Mouse (Mus musculus): Measurements from ENCODE around the gene Zfp541. TPM values are rescaled to one million over a fixed set of nuclear protein-coding genes. Genes with fewer than 3 reads are reported as not detected.

Zfp541 gene
- polyA plus RNA-seq, 1 experiment, result not detected

DNA sequence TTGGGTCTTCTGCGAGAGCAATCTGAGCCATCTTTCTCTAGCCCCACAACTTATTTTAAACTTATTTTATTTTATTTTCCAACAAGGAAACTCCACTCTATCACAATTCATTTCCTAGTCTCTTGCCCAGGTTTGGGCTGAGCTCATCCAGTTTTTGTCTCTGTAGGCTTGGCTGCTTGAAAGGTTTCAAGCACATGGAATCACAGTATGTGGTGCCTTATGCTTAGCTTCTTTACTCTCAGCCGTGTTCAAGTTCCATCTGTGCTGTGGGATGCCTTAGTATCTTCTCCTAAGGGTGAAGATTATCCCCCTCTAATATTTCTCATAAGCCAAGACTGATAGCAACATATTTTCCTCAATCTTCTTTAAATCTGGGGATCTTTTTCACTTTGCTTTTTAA, 26.0 kb downstream of the Zfp541 start:
- Histone ChIP-seq H3K79me2 (ENCODE audit: control insufficient read depth, insufficient read depth) (no peaks in the 10 kb centered on the region), H3ac (ENCODE audit: control insufficient read depth, insufficient read length) (no peak overlapping the region), H3K27me3 (ENCODE audit: control insufficient read depth, insufficient read depth, insufficient read length) (peaks cover 19% of the 10 kb centered on the region), H3K4me2 (ENCODE audit: low read depth) (no peak overlapping the region), H3K36me3 (ENCODE audit: control insufficient read depth, insufficient read depth) (no peaks in the 10 kb centered on the region), H3K4me3 (no peak overlapping the region)
- TF ChIP-seq POLR2AphosphoS2 (IDR thresholded peaks at IDR 0.05; ENCODE audit: insufficient read length, low read depth), result no peak
- no peak for TF ChIP-seq MAX (IDR thresholded peaks at IDR 0.05; ENCODE audit: low read depth)
- no peak for TF ChIP-seq TCF3 (IDR thresholded peaks at IDR 0.05; ENCODE audit: insufficient read length, low read depth)
- TF ChIP-seq REST (IDR thresholded peaks at IDR 0.05; ENCODE audit: insufficient read depth, insufficient read length), result no peak
- no peak for TF ChIP-seq CEBPB (IDR thresholded peaks at IDR 0.05; ENCODE audit: insufficient read depth, poor library complexity, severe bottlenecking)
- TF ChIP-seq SRF (IDR thresholded peaks at IDR 0.05; ENCODE audit: control insufficient read depth, insufficient read length, low read depth), result no peak
- no peak for TF ChIP-seq TCF12 (IDR thresholded peaks at IDR 0.05; ENCODE audit: insufficient read depth, poor library complexity, severe bottlenecking)
- TF ChIP-seq MYOG (IDR thresholded peaks at IDR 0.05; ENCODE audit: control insufficient read depth in 1 of 3, insufficient read depth in 1 of 3, insufficient read length in 2 of 3, low read depth in 2 of 3), result no peak
- TF ChIP-seq E2F4 (IDR thresholded peaks at IDR 0.05; ENCODE audit: insufficient read depth), result no peak
- TF ChIP-seq MYOD1 (IDR thresholded peaks at IDR 0.05; ENCODE audit: control insufficient read depth in 1 of 3, insufficient read length in 2 of 3, low read depth in 2 of 3), result no peak
- no peak for TF ChIP-seq USF1 (IDR thresholded peaks at IDR 0.05; ENCODE audit: low read depth)
- TF ChIP-seq POLR2A (IDR thresholded peaks at IDR 0.05; ENCODE audit: insufficient read length, low read depth), result no peak

DNA sequence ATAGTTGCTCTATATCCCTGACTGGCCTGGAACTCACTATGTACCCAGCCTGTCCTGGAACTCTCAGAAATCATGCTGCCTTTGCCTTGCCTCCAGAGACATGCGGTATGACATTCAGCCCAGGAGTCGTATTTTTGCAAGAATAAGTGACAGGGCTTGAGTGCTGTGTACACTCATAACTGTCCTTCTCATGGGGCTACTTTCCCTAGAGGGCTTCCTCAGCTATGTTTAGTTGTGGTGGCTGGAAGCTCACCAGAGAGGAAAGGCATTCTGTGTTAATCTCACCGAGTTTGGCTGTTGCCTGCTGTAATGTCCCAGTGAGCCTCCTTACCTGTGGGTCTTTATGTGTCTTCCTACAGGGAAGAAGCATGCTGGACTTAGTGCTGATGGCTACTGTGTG, 33.0 kb downstream of the Zfp541 start:
- peaks cover 36% of the 10 kb centered on the region for H3K27me3 ChIP-seq (ENCODE audit: control insufficient read depth, insufficient read depth, insufficient read length)
- no peak overlapping the region for H3K4me3 ChIP-seq
- no peaks in the 10 kb centered on the region for H3K36me3 ChIP-seq (ENCODE audit: control insufficient read depth, insufficient read depth)
- no peak overlapping the region for H3ac ChIP-seq (ENCODE audit: control insufficient read depth, insufficient read length)
- TF ChIP-seq TCF12 (IDR thresholded peaks at IDR 0.05; ENCODE audit: insufficient read depth, poor library complexity, severe bottlenecking) (no peak), MYOD1 (IDR thresholded peaks at IDR 0.05; ENCODE audit: control insufficient read depth in 1 of 3, insufficient read length in 2 of 3, low read depth in 2 of 3) (no peak), USF1 (IDR thresholded peaks at IDR 0.05; ENCODE audit: low read depth) (no peak)
- peaks cover 9% of the 10 kb centered on the region for H3K79me2 ChIP-seq (ENCODE audit: control insufficient read depth, insufficient read depth)
- H3K4me2 ChIP-seq (ENCODE audit: low read depth), result no peak overlapping the region

DNA sequence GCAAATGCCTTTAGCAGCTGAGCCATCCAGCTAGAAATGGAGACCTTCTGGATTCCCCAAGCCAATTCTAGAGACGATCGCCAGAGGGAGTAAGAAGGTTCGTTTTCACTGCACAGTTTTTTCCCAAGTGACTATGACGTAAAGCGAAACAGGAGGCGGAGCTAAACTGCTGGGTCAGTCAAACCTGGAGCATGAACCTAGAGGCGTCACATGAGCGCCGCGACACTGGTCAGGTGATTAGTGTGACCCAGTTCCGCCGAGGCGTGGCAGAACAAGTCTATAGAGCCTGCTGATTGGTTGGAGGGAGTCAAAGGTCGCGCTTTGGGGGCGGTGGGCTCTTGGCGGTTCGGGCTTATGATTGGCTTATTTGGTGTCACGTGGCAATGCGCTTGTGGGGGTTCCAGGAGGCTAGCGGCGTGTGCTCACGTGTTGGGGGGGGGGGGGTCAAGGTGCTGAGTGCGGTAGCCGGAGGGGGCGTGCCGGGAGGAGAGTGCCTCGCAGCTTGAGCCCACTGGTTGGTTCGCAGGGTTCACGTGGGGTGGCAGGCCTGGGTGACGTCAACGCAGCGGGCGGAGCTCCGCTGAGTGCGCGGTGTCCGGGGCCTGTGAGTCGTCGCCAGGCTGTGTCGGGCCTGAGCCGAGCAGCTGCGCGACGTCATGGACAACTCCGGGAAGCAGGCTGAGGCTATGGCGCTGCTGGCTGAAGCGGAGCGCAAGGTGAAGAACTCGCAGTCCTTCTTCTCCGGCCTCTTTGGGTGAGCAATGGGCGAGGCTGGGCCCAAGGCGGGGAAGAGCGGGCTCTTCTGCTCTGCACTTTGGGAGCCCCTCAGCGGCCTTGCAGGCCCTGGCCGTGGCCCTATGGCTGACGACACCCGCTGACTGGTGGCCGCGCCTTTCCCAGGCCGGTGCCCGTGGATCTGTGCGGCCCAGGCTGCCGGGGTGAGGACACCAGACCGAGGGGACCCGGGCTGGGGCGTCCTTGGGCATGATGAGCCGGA, 36.7 kb downstream of the Zfp541 start, which contains the start of gene Napa:
Gene Napa (plus strand): TSS at position 438 of the 997 bp plus-strand sequence.
- H3K36me3 ChIP-seq (ENCODE audit: control insufficient read depth, insufficient read depth), result no peaks in the 10 kb centered on the region
- peaks cover 39% of the 10 kb centered on the region for H3K79me2 ChIP-seq (ENCODE audit: control insufficient read depth, insufficient read depth)
- H3K27me3 ChIP-seq (ENCODE audit: control insufficient read depth, insufficient read depth, insufficient read length), result peaks cover 22% of the 10 kb centered on the region
- H3ac ChIP-seq (ENCODE audit: control insufficient read depth, insufficient read length), result peak within 1 kb of the TSS; percentile 92
- TF ChIP-seq CEBPB (IDR thresholded peaks at IDR 0.05; ENCODE audit: insufficient read depth, poor library complexity, severe bottlenecking) (no peak), REST (IDR thresholded peaks at IDR 0.05; ENCODE audit: insufficient read depth, insufficient read length) (peak; percentile 43), E2F4 (IDR thresholded peaks at IDR 0.05; ENCODE audit: insufficient read depth) (no peak), MYOG (IDR thresholded peaks at IDR 0.05; ENCODE audit: control insufficient read depth in 1 of 3, insufficient read depth in 1 of 3, insufficient read length in 2 of 3, low read depth in 2 of 3) (peak in 2 of 3 experiments; percentile 78 to 79), TCF12 (IDR thresholded peaks at IDR 0.05; ENCODE audit: insufficient read depth, poor library complexity, severe bottlenecking) (no peak), MYOD1 (IDR thresholded peaks at IDR 0.05; ENCODE audit: control insufficient read depth in 1 of 3, insufficient read length in 2 of 3, low read depth in 2 of 3) (peak in 2 of 3 experiments; percentile 60 to 74), POLR2AphosphoS2 (IDR thresholded peaks at IDR 0.05; ENCODE audit: insufficient read length, low read depth) (peak; percentile 98), POLR2A (IDR thresholded peaks at IDR 0.05; ENCODE audit: insufficient read length, low read depth) (peak; percentile 100), USF1 (IDR thresholded peaks at IDR 0.05; ENCODE audit: low read depth) (peak; percentile 92)
- peak within 1 kb of the TSS; percentile 91 for H3K4me3 ChIP-seq
- peak within 1 kb of the TSS; percentile 98 for H3K4me2 ChIP-seq (ENCODE audit: low read depth)

GRCm38 (mm10) chr7:16099901-16100300, 38.3 kb downstream of the Zfp541 start:
- H3K4me3 ChIP-seq, result peak overlapping the region; percentile 91
- peaks cover 49% of the 10 kb centered on the region for H3K79me2 ChIP-seq (ENCODE audit: control insufficient read depth, insufficient read depth)
- TF ChIP-seq MYOD1 (IDR thresholded peaks at IDR 0.05; ENCODE audit: control insufficient read depth in 1 of 3, insufficient read length in 2 of 3, low read depth in 2 of 3), result peak in 1 of 3 experiments; percentile 26
- TF ChIP-seq POLR2A (IDR thresholded peaks at IDR 0.05; ENCODE audit: insufficient read length, low read depth), result no peak
- no peaks in the 10 kb centered on the region for H3K36me3 ChIP-seq (ENCODE audit: control insufficient read depth, insufficient read depth)
- peaks cover 15% of the 10 kb centered on the region for H3K27me3 ChIP-seq (ENCODE audit: control insufficient read depth, insufficient read depth, insufficient read length)
- peak overlapping the region; percentile 92 for H3ac ChIP-seq (ENCODE audit: control insufficient read depth, insufficient read length)
- H3K4me2 ChIP-seq (ENCODE audit: low read depth), result peak overlapping the region; percentile 98

GRCm38 (mm10) chr7:16101081-16101480, 39.5 kb downstream of the Zfp541 start:
- H3ac ChIP-seq (ENCODE audit: control insufficient read depth, insufficient read length), result no peak overlapping the region
- no peaks in the 10 kb centered on the region for H3K36me3 ChIP-seq (ENCODE audit: control insufficient read depth, insufficient read depth)
- no peak for TF ChIP-seq E2F4 (IDR thresholded peaks at IDR 0.05; ENCODE audit: insufficient read depth)
- TF ChIP-seq MYOG (IDR thresholded peaks at IDR 0.05; ENCODE audit: control insufficient read depth in 1 of 3, insufficient read depth in 1 of 3, insufficient read length in 2 of 3, low read depth in 2 of 3), result peak in 1 of 3 experiments; percentile 26
- H3K79me2 ChIP-seq (ENCODE audit: control insufficient read depth, insufficient read depth), result peaks cover 61% of the 10 kb centered on the region
- H3K4me2 ChIP-seq (ENCODE audit: low read depth), result no peak overlapping the region
- H3K27me3 ChIP-seq (ENCODE audit: control insufficient read depth, insufficient read depth, insufficient read length), result peaks cover 5% of the 10 kb centered on the region
- H3K4me3 ChIP-seq, result no peak overlapping the region

Data from myocyte (in vitro differentiated cells).